Mouse (Mus musculus) erythroblast, embryonic 14.5 days (primary cell): ENCODE measurements around the gene Mpc1.

Experiments
- GATA1 ChIP-seq: IDR thresholded peaks from 2 replicates; pipeline ENCODE4 v1.6.1; 2012; ENCODE audit warnings: low read length, inconsistent platforms, mixed read lengths
- TAL1 ChIP-seq: IDR thresholded peaks from 3 replicates; pipeline ENCODE4 v1.6.1; 2012; ENCODE audit warnings: low read length, inconsistent platforms, mixed read lengths

GRCm38 (mm10) chr17:8290736-8291135, 8.0 kb downstream of the Mpc1 start:
- TF ChIP-seq GATA1 (no peak), TAL1 (no peak)
